13 mouse cellular contexts compared by ENCODE assay signal in the genomic region with DNA sequence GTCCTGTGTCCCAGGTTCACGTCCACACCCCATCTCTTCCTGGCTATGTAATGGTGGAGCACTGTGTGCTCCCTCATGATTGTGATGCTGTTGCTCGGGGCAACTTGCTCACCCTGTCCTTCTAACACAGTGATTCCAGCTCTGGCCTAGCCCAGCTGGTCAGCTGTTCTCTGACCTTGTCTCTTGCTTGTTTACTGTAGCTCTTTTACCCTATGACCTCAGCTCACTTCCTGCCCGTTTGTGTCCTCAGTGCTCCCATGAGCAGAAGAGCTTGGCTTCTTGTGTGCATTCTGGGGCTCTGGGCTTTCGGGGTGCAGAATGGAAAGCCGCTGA.
DNase-seq lines count a peak whose midpoint lies in the region; ATAC-seq and TF ChIP-seq lines count a peak whose summit lies in the region.
"Had no signal": no experiment of that assay in that cellular context is flagged by ENCODE, and none has a peak within 500 bp of the region (broad histone marks: within the 10 kb centered on the region; RNA-seq: fewer than 3 reads in every experiment).

No protein-coding gene starts in this region.

- no peak for TF ChIP-seq POLR2A in lung, adult 2 months (IDR thresholded peaks at IDR 0.05; ENCODE audit: borderline replicate concordance, extremely low read depth, low read depth, low read length)

- peak overlapping the region; percentile 63; the same call in 1 of the 2 replicates for H3K27ac ChIP-seq in forebrain, embryonic 15.5 days (replicated peaks)
- H3K27ac ChIP-seq in forebrain, postnatal 0 days (ENCODE audit: low read depth, low read length) = no peak overlapping the region
- no peak overlapping the region for H3K27ac ChIP-seq in lung, embryonic 15.5 days
- H3K27ac ChIP-seq in kidney, postnatal 0 days = no peak overlapping the region
- H3K27ac ChIP-seq: heart, embryonic 13.5 days; macrophage had no signal

- ATAC-seq in forebrain, embryonic 15.5 days (replicated peaks) = no peak
- no peak for ATAC-seq in forebrain, postnatal 0 days
- ATAC-seq in lung, embryonic 15.5 days (ENCODE audit: borderline replicate concordance, extremely low read depth, low FRiP score, low TSS enrichment) = peak; percentile 39; the same call in 1 of the 2 replicates
- ATAC-seq in kidney, postnatal 0 days (replicated peaks; ENCODE audit: low FRiP score, low read depth) = no peak
- no peak for ATAC-seq in CD4-positive, CD25-positive, alpha-beta regulatory T cell, adult 4 months
- ATAC-seq: inflammation-experienced regulatory T-cells, adult 6 months had no signal

- H3K9me3 ChIP-seq in forebrain, embryonic 15.5 days = no peaks in the 10 kb centered on the region
- H3K9me3 ChIP-seq in forebrain, postnatal 0 days (ENCODE audit: low read length) = no peaks in the 10 kb centered on the region
- no peaks in the 10 kb centered on the region for H3K9me3 ChIP-seq in lung, embryonic 15.5 days
- H3K9me3 ChIP-seq in kidney, postnatal 0 days (replicated peaks; ENCODE audit: low read length) = no peaks in the 10 kb centered on the region
- H3K9me3 ChIP-seq: heart, embryonic 13.5 days had no signal

- no peak for DNase-seq in forebrain, postnatal 0 days
- DNase-seq in lung, adult 2 months = no peak
- peak; percentile 33 for DNase-seq in kidney, postnatal 0 days (ENCODE audit: low spot score)
- peak; percentile 35 for DNase-seq in lung, postnatal 10 days
- DNase-seq in retina, postnatal 1 day = no peak
- DNase-seq: cerebellum, adult 18-20 months; thymus, adult 18-20 months had no signal

- 84% methylated on average over 5 of the region's 5 CpGs for WGBS in forebrain, embryonic 15.5 days
- 84% methylated on average over 5 of the region's 5 CpGs for WGBS in forebrain, postnatal 0 days
- 56% methylated on average over 5 of the region's 5 CpGs for WGBS in lung, embryonic 15.5 days
- 29% methylated on average over 5 of the region's 5 CpGs for WGBS in lung, adult 2 months
- 59% methylated on average over 5 of the region's 5 CpGs for WGBS in kidney, postnatal 0 days

- H3K4me2 ChIP-seq in forebrain, embryonic 15.5 days (replicated peaks) = no peak overlapping the region
- no peak overlapping the region for H3K4me2 ChIP-seq in forebrain, postnatal 0 days (ENCODE audit: low read depth)
- H3K4me2 ChIP-seq in lung, embryonic 15.5 days = no peak overlapping the region
- no peak overlapping the region for H3K4me2 ChIP-seq in kidney, postnatal 0 days (ENCODE audit: low read length)
- H3K4me2 ChIP-seq: heart, embryonic 13.5 days had no signal

- no peaks in the 10 kb centered on the region for H3K27me3 ChIP-seq in forebrain, embryonic 15.5 days
- no peaks in the 10 kb centered on the region for H3K27me3 ChIP-seq in forebrain, postnatal 0 days (ENCODE audit: insufficient read depth, low read length)
- no peaks in the 10 kb centered on the region for H3K27me3 ChIP-seq in lung, embryonic 15.5 days
- H3K27me3 ChIP-seq in kidney, postnatal 0 days (ENCODE audit: insufficient read depth, low read length) = no peaks in the 10 kb centered on the region
- H3K27me3 ChIP-seq: heart, embryonic 13.5 days had no signal

- H3K4me1 ChIP-seq in forebrain, embryonic 15.5 days = peaks cover 39% of the 10 kb centered on the region
- H3K4me1 ChIP-seq in forebrain, postnatal 0 days (ENCODE audit: insufficient read depth) = peaks cover 19% of the 10 kb centered on the region; the same call in 1 of the 2 replicates
- H3K4me1 ChIP-seq in lung, embryonic 15.5 days = peaks cover 12% of the 10 kb centered on the region; the same call in 1 of the 2 replicates
- H3K4me1 ChIP-seq in lung, adult 2 months (ENCODE audit: control insufficient read depth, insufficient read depth, low read length) = peaks cover 14% of the 10 kb centered on the region
- no peaks in the 10 kb centered on the region; the same call in 1 of the 2 replicates for H3K4me1 ChIP-seq in kidney, postnatal 0 days (replicated peaks; ENCODE audit: insufficient read depth, low read length)

- H3K9ac ChIP-seq in forebrain, embryonic 15.5 days (replicated peaks) = no peak overlapping the region
- no peak overlapping the region for H3K9ac ChIP-seq in forebrain, postnatal 0 days
- H3K9ac ChIP-seq in lung, embryonic 15.5 days = no peak overlapping the region
- H3K9ac ChIP-seq in kidney, postnatal 0 days (ENCODE audit: low read depth, low read length) = no peak overlapping the region
- H3K9ac ChIP-seq: heart, embryonic 13.5 days had no signal

- no peaks in the 10 kb centered on the region for H3K36me3 ChIP-seq in forebrain, embryonic 15.5 days
- H3K36me3 ChIP-seq in forebrain, postnatal 0 days (ENCODE audit: insufficient read depth) = no peaks in the 10 kb centered on the region
- H3K36me3 ChIP-seq in lung, embryonic 15.5 days = no peaks in the 10 kb centered on the region
- no peaks in the 10 kb centered on the region for H3K36me3 ChIP-seq in kidney, postnatal 0 days (ENCODE audit: insufficient read depth, low read length)
- H3K36me3 ChIP-seq: heart, embryonic 13.5 days had no signal

- H3K4me3 ChIP-seq in forebrain, embryonic 15.5 days = no peak overlapping the region
- H3K4me3 ChIP-seq in forebrain, postnatal 0 days (ENCODE audit: low read depth, low read length) = no peak overlapping the region
- no peak overlapping the region for H3K4me3 ChIP-seq in lung, embryonic 15.5 days
- no peak overlapping the region for H3K4me3 ChIP-seq in lung, adult 2 months (replicated peaks; ENCODE audit: extremely low read depth, low read depth, low read length)
- no peak overlapping the region for H3K4me3 ChIP-seq in kidney, postnatal 0 days (replicated peaks; ENCODE audit: low read depth, low read length)
- H3K4me3 ChIP-seq: heart, embryonic 13.5 days had no signal

- no peak for TF ChIP-seq CTCF in forebrain, postnatal 0 days (IDR thresholded peaks at IDR 0.05; ENCODE audit: low read depth)
- TF ChIP-seq CTCF in lung, adult 2 months (IDR thresholded peaks at IDR 0.05; ENCODE audit: insufficient read depth, low read length) = no peak
- TF ChIP-seq CTCF in kidney, postnatal 0 days (IDR thresholded peaks at IDR 0.05; ENCODE audit: low read depth) = no peak

Comparison
In these comparisons a context has a peak if more than half of its experiments do, and no peak if none do; other contexts are left out.
1. DNase-seq: peak in kidney, postnatal 0 days (single experiment) and lung, postnatal 10 days (single experiment); none in forebrain, postnatal 0 days (single experiment), lung, adult 2 months (single experiment) and retina, postnatal 1 day (single experiment).